Mouse (Mus musculus): ENCODE results near the gene Ppm1g. TPM values are rescaled to one million over a fixed set of nuclear protein-coding genes. Genes with fewer than 3 reads are reported as not detected.

Gene Ppm1g
- polyA plus RNA-seq (2017; shearing (Covaris generic)): 139 TPM

DNA sequence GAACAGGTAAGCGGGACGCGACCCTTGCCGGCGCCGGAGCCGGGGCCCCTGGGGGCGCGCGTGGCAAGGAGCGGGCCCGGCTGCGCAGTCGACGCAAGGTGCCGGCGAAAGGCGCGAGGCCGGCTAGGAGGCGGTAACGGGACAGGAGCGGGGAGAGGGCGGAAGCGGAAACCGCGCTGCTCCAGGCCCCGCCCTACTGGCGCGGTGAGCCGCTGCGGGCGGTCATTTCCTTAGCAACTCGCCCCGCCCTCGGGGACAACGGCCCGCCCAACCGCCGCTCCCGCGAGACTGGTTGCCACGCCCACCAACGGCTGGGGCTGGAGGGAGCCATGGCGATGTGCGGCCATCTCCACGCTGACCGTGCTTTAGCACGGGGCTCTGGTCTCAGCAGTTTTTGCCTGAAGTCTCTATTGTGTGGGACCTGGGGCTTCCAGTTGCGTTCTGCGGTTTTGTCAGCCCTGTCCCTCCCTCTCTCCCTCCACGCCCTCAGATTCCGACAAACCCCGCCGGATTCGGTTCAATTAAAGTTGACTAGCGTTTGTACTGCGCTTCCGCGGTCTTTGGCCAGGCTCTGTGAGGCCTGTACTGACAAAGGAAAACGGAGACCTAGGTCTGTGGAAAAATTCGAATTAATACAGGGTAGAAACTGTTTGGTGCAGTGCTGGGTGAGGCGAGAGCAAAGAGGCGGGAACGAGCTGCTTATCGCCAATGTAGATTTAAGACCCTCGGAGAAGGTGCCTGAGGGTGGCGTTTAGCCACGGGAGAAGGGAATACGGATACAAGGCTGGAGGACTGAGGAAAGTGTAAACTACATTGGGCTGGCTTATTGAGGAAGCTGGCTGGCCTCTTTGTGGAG lies at the start of gene Ppm1g:
Gene Ppm1g, minus strand, starts transcription at position 240 of the 856 bp plus-strand sequence.

GRCm38 (mm10) chr5:31251541-31252101 lies 31.1 kb upstream of the Ppm1g start, which contains the start of gene Krtcap3:
Gene Krtcap3 (plus strand): TSS chr5:31251691.

GRCm38 (mm10) chr5:31240637-31241521 lies 20.4 kb upstream of the Ppm1g start, which contains the start of the genes Nrbp1 and Gm9970:
Gene Nrbp1 (plus strand): TSS chr5:31240864.
Gene Gm9970 (minus strand): TSS chr5:31241232.

DNA sequence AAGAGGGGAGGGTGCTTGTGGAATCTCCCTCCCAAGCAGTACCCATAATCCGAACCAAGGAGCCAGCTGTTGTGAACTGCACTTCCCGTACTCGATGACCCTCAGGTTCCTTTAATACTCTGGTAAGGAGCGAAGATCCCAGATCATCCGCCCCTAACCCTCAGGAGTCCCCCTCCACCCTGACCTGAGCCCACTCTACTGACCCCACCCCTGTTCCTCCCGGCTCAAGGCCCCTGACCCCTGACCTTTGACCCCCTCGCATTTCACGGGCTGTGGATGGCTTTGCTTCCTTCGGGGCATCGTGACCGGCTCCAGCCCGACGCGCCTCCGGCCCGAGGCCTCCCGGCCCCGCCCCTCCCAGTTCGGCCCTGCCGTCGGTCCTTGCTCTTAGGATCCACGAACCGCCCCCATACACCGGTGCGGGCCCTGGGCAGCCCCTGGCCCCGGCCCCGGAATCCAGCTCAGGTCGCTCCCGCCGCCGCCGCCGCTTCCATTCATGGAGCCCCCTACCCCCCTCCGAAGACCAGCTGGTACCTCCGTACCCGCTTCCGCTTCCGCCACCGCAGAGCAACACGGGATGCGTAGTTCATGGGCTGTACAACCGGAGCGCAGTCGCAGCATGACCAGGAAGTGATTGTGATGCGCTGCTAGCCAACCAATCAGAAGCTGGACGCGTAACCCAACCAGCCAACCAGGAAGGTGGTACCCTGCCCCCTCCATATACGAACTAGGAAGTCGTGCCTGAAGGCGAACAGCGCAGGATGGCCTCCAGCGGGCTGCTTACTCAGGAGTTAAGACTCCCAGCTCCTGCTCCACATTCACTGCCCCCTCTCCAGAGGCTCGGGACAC lies 18.5 kb downstream of the Ppm1g start, which contains the start of gene Zfp513:
Gene Zfp513, minus strand, starts transcription at position 562 of the 849 bp plus-strand sequence.

DNA sequence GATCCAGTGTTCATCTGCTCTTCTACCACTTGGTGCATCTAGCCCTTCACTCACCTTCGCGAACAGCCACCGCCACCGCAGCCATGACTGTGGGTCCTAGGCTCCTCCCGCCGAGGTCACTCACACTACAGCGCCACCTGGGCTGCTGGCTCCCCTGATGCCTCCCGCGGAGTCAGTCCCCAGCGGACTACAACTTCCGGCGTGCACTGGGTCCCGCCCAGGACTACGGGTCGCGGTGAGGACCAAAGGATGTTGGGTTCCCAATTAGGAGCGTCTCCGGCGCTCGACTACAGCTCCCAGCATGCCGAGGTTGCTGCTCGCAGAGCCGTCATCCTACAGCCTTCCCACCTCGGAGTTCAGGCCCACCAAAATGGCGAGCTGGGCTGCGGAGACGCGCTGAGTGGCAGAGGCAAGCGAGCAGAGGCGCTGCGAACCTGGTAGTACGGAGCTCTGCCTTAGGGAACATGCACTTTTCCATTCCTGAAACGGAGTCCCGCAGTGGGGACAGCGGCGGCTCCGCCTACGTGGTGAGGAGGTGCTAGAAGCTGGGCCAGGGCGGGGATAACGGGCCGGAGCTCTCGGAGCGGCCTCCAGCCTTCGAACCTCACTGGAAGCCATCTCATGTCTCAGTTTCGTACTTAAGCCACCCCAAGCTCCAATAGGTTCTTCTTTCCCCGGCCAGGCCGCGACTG lies 27.4 kb downstream of the Ppm1g start, which contains the start of the genes Snx17 and Eif2b4:
Gene Snx17, plus strand, starts transcription at position 289 of the 692 bp plus-strand sequence.
Gene Eif2b4, minus strand, starts transcription at position 492 of the 692 bp plus-strand sequence.

DNA sequence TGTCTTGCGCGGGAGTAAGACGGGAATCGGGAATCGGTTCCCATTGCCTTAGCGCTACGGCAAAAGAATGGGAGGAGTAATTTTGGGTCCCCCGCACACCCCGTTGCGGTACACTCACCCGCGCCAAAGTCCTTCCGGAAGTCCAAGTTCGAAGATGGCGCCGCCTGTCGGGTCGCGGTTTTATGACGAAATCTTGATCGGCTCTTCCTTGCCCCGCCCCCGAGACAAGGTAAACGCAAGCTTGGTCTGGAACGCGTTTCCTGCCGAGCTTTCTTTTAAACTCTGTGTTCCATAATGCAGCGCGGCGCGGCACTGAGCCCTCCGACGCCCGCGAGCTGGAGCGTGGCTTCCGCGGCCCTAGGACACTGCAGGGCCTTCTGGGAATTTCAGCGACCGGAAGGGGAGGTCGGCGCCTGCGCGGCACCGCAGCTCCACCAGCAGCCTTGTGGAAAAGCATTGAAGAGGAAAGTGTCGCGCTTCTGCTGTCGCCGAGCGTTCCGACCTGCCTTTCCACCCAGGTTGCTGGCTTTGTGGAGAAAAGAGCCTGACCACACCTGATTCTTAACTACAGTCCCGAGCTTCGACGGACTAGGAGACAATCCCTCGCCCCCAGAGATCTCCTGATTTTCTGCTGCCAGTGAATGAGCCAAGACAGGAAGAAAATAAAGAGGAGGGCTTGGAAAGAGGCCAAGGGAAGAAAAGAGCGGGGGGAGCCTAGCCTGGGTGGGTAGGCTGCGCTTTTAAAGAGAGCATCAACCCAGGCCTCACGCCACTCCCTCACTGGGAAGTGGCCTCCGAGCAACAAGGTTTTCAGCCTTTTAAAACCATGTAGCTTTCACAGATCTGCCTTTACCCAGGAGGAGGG lies 40.5 kb downstream of the Ppm1g start, which contains the start of the genes Gm29609 and Gtf3c2:
Gene Gm29609, minus strand, starts transcription at position 146 of the 865 bp plus-strand sequence.
Gene Gtf3c2, minus strand, starts transcription at position 379 of the 865 bp plus-strand sequence.

DNA sequence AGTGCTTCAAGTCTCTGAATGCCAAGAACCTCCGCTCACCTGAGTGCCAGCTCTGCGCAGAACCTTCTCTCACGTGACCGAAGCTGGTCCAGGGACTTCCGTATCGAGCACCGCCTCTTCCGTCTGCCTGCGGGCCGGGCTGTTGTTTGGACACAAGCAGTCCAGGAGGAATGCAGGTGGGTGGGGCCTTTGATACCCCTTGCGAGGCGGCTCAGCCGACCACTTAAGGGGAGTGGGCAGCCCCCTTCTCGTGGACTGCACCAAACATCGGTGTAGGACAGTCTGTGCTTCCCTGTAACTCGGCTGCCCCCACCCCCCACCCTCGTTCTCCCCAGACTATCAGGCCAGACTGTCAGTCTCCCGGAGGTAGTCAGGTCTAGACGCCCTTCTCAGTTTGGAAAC lies 66.3 kb downstream of the Ppm1g start, which contains the start of gene Mpv17:
Gene Mpv17, minus strand, starts transcription at position 100 of the 402 bp plus-strand sequence.

Other genes starting within 250 kb of the Ppm1g start
- gene Atraid, start 172.4 kb downstream of the Ppm1g start, polyA plus RNA-seq (2017; shearing (Covaris generic)): 96.1 TPM
- gene Slc5a6, start 171.8 kb downstream of the Ppm1g start, polyA plus RNA-seq (2017; shearing (Covaris generic)): 8.9 TPM
- 29.4 TPM for gene Cad, start 165.9 kb downstream of the Ppm1g start, polyA plus RNA-seq (2017; shearing (Covaris generic))
- gene Dnajc5g, start 114.4 kb downstream of the Ppm1g start, polyA plus RNA-seq (2017; shearing (Covaris generic)): not detected
- gene Slc30a3, start 112.5 kb downstream of the Ppm1g start, polyA plus RNA-seq (2017; shearing (Covaris generic)): not detected
- gene Trim54, start 104.0 kb downstream of the Ppm1g start, polyA plus RNA-seq (2017; shearing (Covaris generic)): not detected
- not detected for gene Ucn, start 81.9 kb downstream of the Ppm1g start, polyA plus RNA-seq (2017; shearing (Covaris generic))
- 39.5 TPM for gene Mpv17, start 66.4 kb downstream of the Ppm1g start, polyA plus RNA-seq (2017; shearing (Covaris generic))
- 2.0 TPM for gene Gm29609, start 40.8 kb downstream of the Ppm1g start, polyA plus RNA-seq (2017; shearing (Covaris generic))
- gene Gtf3c2, start 40.5 kb downstream of the Ppm1g start, polyA plus RNA-seq (2017; shearing (Covaris generic)): 90.6 TPM
- 125 TPM for gene Snx17, start 27.5 kb downstream of the Ppm1g start, polyA plus RNA-seq (2017; shearing (Covaris generic))
- 85.0 TPM for gene Eif2b4, start 27.3 kb downstream of the Ppm1g start, polyA plus RNA-seq (2017; shearing (Covaris generic))
- gene Zfp513, start 18.4 kb downstream of the Ppm1g start, polyA plus RNA-seq (2017; shearing (Covaris generic)): 25.6 TPM
- 182 TPM for gene Nrbp1, start 20.2 kb upstream of the Ppm1g start, polyA plus RNA-seq (2017; shearing (Covaris generic))
- 1.2 TPM for gene Gm9970, start 20.5 kb upstream of the Ppm1g start, polyA plus RNA-seq (2017; shearing (Covaris generic))
- 74.3 TPM for gene Krtcap3, start 31.0 kb upstream of the Ppm1g start, polyA plus RNA-seq (2017; shearing (Covaris generic))
- gene Ift172, start 70.4 kb upstream of the Ppm1g start, polyA plus RNA-seq (2017; shearing (Covaris generic)): 10.3 TPM
- gene Fndc4, start 75.4 kb upstream of the Ppm1g start, polyA plus RNA-seq (2017; shearing (Covaris generic)): 0.35 TPM
- gene Gckr, start 76.8 kb upstream of the Ppm1g start, polyA plus RNA-seq (2017; shearing (Covaris generic)): 0.38 TPM
- 57.8 TPM for gene Zfp512, start 231.7 kb upstream of the Ppm1g start, polyA plus RNA-seq (2017; shearing (Covaris generic))